Mouse (Mus musculus) cerebellum, postnatal 14 days (tissue): ENCODE data around the gene A930033H14Rik.
A peak's percentile ranks its signal among the peaks of the same experiment; 100 is the strongest.

Experiments
- DNase-seq, 2 experiments: peaks; one replicate each; pipeline ENCODE4 v3.0.0; 2021; ENCODE audit warnings: mixed read lengths in 2 of 2

The A930033H14Rik gene

DNA sequence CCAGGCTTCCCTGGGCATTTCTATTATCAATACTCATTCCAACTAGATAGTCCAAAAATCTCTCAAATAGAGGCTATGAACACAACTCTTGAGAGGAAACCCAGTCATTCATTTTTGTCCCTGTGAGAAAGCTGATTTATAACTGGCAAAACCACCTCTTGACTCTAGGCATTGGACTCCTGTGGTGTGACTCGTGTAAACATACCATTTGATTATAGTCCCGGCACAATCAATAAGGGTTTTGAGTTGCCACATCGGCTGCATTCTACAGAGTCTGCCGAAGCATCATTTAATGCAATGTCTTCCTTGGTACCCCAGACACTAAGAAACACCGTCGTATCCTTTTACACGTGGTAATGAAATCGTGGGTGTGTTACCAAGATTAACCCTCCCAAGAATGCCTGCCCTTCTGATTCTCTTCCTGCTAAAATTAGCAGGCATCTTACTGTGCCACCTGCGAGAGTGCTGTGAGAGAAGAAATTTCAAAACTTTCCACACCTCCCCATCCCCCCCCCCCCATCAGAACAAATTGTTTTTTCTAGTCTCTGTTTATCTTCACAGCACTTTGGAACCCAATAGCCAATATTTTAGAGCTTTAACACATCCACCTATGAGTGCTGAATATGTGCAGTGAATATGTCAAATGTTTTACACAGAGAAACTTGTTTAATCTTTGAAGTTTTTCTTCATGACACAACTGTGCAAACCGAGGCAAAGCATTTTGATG, 22.3 kb downstream of the A930033H14Rik start:
- no peak for DNase-seq

DNA sequence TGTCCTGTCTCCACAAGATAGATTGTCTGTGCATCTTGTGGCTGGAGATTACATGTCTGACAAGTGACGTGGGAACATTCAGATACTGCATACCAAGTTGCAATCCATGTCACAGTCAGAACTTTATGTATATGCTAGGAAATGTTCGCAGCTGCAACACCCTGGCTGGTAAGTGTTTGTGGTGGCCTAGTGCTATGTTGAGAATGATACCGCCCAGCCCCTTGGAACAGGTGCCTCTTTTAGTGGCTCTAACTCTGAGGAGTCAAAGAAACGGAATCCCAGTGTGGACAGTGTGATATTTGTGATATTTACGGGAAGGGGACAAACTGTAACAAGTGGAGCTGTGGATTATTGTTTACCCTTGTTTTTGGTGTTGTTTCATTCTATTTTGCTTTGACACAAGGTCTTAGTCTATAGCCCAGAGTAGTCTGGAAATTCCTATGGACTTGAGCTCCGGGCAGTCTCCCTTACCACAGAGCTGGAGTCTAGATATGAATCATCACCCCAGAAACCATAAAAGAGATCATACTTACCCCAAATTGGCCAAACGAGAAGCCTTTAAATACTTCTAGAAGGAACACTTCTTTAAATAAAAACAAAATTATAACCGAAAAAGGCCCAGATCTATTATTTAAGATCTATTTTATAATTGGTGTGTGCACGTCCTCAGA, 25.0 kb downstream of the A930033H14Rik start:
- DNase-seq = no peak

DNA sequence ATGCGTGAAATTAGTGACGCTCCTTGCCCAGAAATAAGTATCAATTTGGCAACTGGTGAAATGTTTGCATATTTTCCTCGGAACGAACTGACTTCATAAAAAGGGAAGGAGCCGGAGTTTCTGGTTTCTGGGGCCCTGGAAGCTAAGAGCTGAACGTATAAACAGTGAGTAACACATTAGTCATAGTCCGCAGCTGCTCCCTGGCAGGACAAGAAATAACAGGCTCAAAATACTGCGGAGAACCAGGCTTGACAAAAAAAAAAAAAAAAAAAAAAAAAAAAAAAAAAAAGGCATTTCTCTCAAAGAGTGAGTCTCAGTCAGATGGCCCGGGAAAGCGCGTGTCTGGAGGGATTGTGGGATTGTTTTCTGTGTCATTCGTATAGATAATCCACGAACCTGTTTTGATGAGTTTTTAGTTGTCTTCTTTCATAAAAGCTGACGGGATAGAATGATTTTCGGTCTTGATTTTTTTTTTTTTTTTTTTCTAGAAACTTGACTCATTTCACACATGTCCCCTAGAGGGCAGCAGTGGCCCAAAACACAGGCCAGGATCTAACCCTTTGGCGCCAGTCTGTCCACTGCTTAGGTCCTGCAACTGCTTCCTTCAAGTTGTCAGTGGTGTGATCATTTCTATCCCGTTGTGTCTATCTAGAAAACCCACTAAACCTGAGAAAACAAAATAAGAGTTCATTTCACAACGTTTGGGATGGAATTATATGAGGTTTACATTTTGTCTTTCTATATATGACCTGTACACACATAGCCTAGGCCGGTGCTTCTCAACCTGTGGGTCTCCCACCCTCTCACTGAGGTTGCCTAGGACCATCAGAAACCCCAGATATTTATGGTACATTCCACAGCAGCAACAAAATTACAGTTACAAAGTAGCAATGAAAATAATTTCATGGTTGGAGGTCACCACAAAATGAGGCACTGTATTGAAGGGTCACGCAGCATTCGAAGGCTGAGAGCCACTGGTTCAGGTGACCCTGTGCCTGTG, 26.7 kb downstream of the A930033H14Rik start:
- peak; percentile 81 for DNase-seq

DNA sequence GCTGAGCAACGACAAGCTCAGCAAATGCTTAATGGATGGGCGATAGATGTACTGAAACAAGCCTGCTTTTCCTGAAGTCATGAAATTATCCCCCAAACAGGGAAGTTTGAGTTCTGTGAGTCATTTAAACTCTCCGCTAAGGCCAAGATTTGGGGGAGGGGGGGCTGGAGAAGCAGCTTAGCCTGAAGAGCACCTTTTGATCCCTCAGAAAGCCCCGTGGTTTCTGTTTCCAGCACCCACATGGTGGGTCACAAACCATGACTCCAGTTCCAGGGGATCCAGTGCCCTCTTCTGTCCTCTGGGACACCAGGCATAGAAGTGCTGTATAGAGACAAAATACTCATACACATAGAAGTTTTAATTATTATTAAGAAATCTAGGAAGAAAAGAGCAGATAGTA, 27.5 kb downstream of the A930033H14Rik start:
- no peak for DNase-seq

- no peak for DNase-seq
Measured at GRCm38 (mm10) chr10:69184903-69185302, 28.0 kb downstream of the A930033H14Rik start.

- no peak for DNase-seq
Measured at GRCm38 (mm10) chr10:69180997-69181396, 31.9 kb downstream of the A930033H14Rik start.

DNA sequence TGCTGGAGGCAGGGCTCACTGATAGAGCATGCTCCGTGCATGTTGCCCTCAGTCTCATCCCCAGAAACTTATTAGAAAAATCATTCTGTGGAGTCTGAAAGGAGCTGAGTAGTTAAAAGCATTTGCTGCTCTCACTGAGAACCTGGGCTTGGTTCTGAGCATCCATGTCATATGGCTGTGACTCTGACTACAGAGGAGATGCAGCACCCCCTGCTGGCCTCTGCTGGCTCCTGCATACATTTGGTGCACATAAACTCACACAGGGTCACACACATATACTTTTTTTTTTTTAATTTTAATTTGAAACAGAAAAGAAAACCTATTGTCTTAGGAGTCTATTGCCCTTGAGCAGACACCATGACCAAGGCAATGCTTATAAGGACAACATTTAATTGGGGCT, 33.6 kb downstream of the A930033H14Rik start:
- DNase-seq = no peak

DNA sequence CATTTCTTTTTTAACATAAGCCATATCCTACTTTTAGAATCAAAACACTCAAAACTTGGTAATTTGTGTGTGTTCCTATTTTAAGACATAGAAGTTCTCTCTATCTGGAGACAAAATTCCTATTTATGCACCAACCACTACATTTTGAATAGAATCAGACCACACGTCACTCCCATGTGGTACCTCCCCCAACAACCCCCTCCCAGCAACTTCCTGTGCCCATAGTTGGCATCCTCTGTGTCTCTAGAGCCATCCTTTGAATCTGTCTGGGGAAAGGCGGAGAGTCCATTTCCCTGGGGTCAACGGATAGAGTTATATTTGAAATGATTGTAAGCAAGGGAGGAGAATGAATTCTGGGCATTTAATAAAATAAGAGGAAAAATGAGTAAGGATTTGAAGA, 36.8 kb downstream of the A930033H14Rik start:
- no peak for DNase-seq

DNA sequence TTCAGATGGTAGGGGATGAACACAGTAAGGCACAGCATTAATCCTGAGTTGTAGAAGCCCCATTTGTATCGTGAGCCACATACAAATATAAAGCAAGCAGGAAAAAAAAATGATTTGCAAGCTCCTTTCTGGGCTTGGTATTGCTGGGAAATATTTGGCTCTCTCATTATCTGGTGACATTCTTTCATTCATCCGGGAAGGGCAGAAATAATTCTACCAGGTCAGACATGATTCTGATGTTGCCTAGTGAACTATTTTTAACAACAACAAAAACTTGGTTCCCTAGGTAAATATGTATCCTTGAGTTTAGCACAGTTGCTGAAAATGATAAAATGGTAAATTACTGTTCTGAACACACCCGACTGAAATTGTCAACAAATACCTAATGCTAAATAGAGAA, 40.5 kb downstream of the A930033H14Rik start:
- DNase-seq = no peak

- DNase-seq = no peak
Measured at GRCm38 (mm10) chr10:69166514-69166913, 46.4 kb downstream of the A930033H14Rik start.

GRCm38 (mm10) chr10:69165847-69166246, 47.1 kb downstream of the A930033H14Rik start:
- DNase-seq = no peak

DNA sequence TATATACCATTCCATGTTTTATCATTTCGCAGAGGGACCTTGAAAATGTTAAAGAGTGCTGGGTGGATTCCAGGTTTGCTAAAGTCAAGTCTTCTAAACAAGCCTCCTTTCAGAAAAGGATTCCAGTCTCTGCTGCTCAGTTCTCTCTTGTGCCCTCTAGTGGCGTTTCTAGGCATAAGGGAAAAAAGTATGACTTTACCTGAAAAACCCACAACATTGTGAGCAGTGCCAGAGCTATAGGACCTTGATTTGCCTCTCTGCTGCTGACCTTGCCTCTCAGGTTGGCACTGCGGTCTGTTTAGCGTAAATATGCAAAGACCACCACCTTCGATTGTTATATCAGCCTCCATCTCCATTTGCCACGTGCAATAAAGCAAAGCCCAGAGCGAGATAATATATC, 47.8 kb downstream of the A930033H14Rik start:
- peak; percentile 52 to 59 for DNase-seq

- DNase-seq = no peak
Measured at GRCm38 (mm10) chr10:69163216-69163615, 49.7 kb downstream of the A930033H14Rik start.

- DNase-seq = no peak
Measured at GRCm38 (mm10) chr10:69162577-69162976, 50.3 kb downstream of the A930033H14Rik start.

DNA sequence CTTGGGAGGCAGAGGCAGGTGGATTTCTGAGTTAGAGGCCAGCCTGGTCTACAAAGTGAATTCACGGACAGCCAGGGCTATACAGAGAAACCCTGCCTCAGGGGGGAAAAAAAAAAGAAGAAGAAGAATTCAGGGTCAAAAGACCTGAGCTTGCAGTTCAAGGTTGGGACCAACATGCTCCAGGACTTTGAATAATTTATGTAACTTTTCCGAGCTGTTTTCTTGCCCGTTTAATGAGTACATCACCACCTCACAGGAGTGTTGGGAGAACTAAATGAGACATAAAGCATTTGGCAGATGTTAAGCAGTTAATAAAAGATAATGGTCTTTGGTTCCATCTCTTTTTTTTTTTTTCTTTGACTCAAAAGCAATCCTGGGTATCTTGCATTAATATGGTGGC, 51.4 kb downstream of the A930033H14Rik start:
- no peak for DNase-seq

- no peak for DNase-seq
Measured at GRCm38 (mm10) chr10:69160877-69161276, 52.0 kb downstream of the A930033H14Rik start.
